20 mouse cellular contexts compared by ENCODE assay signal in genomic region chr5:91721231-91722096, GRCm38 (mm10).
DNase-seq lines count a peak whose midpoint lies in the region; ATAC-seq lines count a peak whose summit lies in the region.
"Had no signal": no experiment of that assay in that cellular context is flagged by ENCODE, and none has a peak within 500 bp of the region (broad histone marks: within the 10 kb centered on the region; RNA-seq: fewer than 3 reads in every experiment).

No protein-coding gene starts in this region.

- H3K27me3 ChIP-seq in liver, embryonic 11.5 days (replicated peaks; ENCODE audit: control insufficient read depth, insufficient read depth, low read length) = no peaks in the 10 kb centered on the region
- no peaks in the 10 kb centered on the region for H3K27me3 ChIP-seq in liver, embryonic 12.5 days (replicated peaks)
- H3K27me3 ChIP-seq in midbrain, embryonic 15.5 days (replicated peaks) = peaks cover 9% of the 10 kb centered on the region
- H3K27me3 ChIP-seq in forebrain, embryonic 12.5 days = no peaks in the 10 kb centered on the region; the same call in 1 of the 2 replicates
- H3K27me3 ChIP-seq: heart, embryonic 15.5 days; limb, embryonic 13.5 days had no signal

- ATAC-seq in liver, embryonic 11.5 days (replicated peaks; ENCODE audit: low FRiP score) = 0 out of 2 replicates have a peak, but pooled peaks have one; percentile 39
- ATAC-seq in liver, embryonic 12.5 days = 0 out of 2 replicates have a peak, but pooled peaks have one; percentile 54
- ATAC-seq in megakaryocyte progenitor cell, adult 5-6 weeks (replicated peaks; ENCODE audit: poor library complexity) = peak; percentile 91
- ATAC-seq in midbrain, embryonic 15.5 days (replicated peaks) = no peak
- no peak for ATAC-seq in forebrain, embryonic 12.5 days (ENCODE audit: low FRiP score)
- ATAC-seq: CD4-positive, CD25-positive, alpha-beta regulatory T cell, adult 4 months; intestine, embryonic 16.5 days; midbrain, embryonic 16.5 days had no signal

- 57% methylated on average over 9 of the region's 9 CpGs for WGBS in liver, embryonic 11.5 days
- 36% methylated on average over 9 of the region's 9 CpGs for WGBS in liver, embryonic 12.5 days (ENCODE audit: insufficient replicate concordance)
- 83% methylated on average over 9 of the region's 9 CpGs for WGBS in midbrain, embryonic 15.5 days
- WGBS in forebrain, embryonic 12.5 days = 89% methylated on average over 9 of the region's 9 CpGs

- H3K4me3 ChIP-seq in liver, embryonic 11.5 days (ENCODE audit: low read depth, low read length) = no peak overlapping the region
- H3K4me3 ChIP-seq in liver, embryonic 12.5 days = no peak overlapping the region
- H3K4me3 ChIP-seq in midbrain, embryonic 15.5 days = no peak overlapping the region
- H3K4me3 ChIP-seq in forebrain, embryonic 12.5 days (replicated peaks) = no peak overlapping the region
- H3K4me3 ChIP-seq: gastrocnemius, adult 2 months; heart, embryonic 15.5 days; limb, embryonic 13.5 days had no signal

- no peaks in the 10 kb centered on the region for H3K9me3 ChIP-seq in liver, embryonic 11.5 days (ENCODE audit: control insufficient read depth, low read length)
- no peaks in the 10 kb centered on the region for H3K9me3 ChIP-seq in liver, embryonic 12.5 days (replicated peaks)
- H3K9me3 ChIP-seq in midbrain, embryonic 15.5 days = no peaks in the 10 kb centered on the region
- no peaks in the 10 kb centered on the region for H3K9me3 ChIP-seq in forebrain, embryonic 12.5 days
- H3K9me3 ChIP-seq: heart, embryonic 15.5 days; limb, embryonic 13.5 days had no signal

- H3K36me3 ChIP-seq in liver, embryonic 11.5 days (ENCODE audit: control insufficient read depth, insufficient read depth, low read length) = no peaks in the 10 kb centered on the region
- no peaks in the 10 kb centered on the region for H3K36me3 ChIP-seq in liver, embryonic 12.5 days
- H3K36me3 ChIP-seq in midbrain, embryonic 15.5 days (replicated peaks) = no peaks in the 10 kb centered on the region
- H3K36me3 ChIP-seq in forebrain, embryonic 12.5 days (replicated peaks) = no peaks in the 10 kb centered on the region
- H3K36me3 ChIP-seq: heart, embryonic 15.5 days; limb, embryonic 13.5 days had no signal

- H3K9ac ChIP-seq in liver, embryonic 11.5 days (ENCODE audit: low read depth, low read length) = no peak overlapping the region
- H3K9ac ChIP-seq in liver, embryonic 12.5 days = no peak overlapping the region
- H3K9ac ChIP-seq in midbrain, embryonic 15.5 days = no peak overlapping the region
- no peak overlapping the region for H3K9ac ChIP-seq in forebrain, embryonic 12.5 days
- H3K9ac ChIP-seq: heart, embryonic 15.5 days; hindbrain, embryonic 14.5 days; limb, embryonic 13.5 days had no signal

- peak overlapping the region; percentile 63 for H3K27ac ChIP-seq in liver, embryonic 11.5 days (ENCODE audit: low read depth, low read length)
- peak overlapping the region; percentile 45; the same call in 1 of the 2 replicates for H3K27ac ChIP-seq in liver, embryonic 12.5 days
- no peak overlapping the region for H3K27ac ChIP-seq in midbrain, embryonic 15.5 days
- H3K27ac ChIP-seq in forebrain, embryonic 12.5 days = no peak overlapping the region
- H3K27ac ChIP-seq: gastrocnemius, adult 2 months; heart, embryonic 15.5 days; hindbrain, embryonic 14.5 days; limb, embryonic 13.5 days had no signal

- H3K4me2 ChIP-seq in liver, embryonic 11.5 days = no peak overlapping the region
- H3K4me2 ChIP-seq in liver, embryonic 12.5 days = no peak overlapping the region
- no peak overlapping the region for H3K4me2 ChIP-seq in midbrain, embryonic 15.5 days
- H3K4me2 ChIP-seq in forebrain, embryonic 12.5 days = no peak overlapping the region
- H3K4me2 ChIP-seq: heart, embryonic 15.5 days; hindbrain, embryonic 14.5 days; limb, embryonic 13.5 days had no signal

- peaks cover 18% of the 10 kb centered on the region for H3K4me1 ChIP-seq in liver, embryonic 11.5 days (replicated peaks; ENCODE audit: control insufficient read depth, insufficient read depth, low read length)
- H3K4me1 ChIP-seq in liver, embryonic 12.5 days = peaks cover 36% of the 10 kb centered on the region
- H3K4me1 ChIP-seq in midbrain, embryonic 15.5 days = peaks cover 10% of the 10 kb centered on the region
- H3K4me1 ChIP-seq in forebrain, embryonic 12.5 days = peaks cover 8% of the 10 kb centered on the region

- no peak for DNase-seq in liver, embryonic 11.5 days (ENCODE audit: low spot score)
- no peak for DNase-seq in liver
- DNase-seq in kidney, postnatal 4 days = no peak
- DNase-seq: adrenal gland, postnatal 10 days; cerebellum, adult 8-10 months; gastrocnemius, adult 2 months; heart, postnatal 4 days; kidney, postnatal 36 days; lung, adult 18-20 months; lung, postnatal 14 days had no signal

Comparison
In these comparisons a context has a peak if more than half of its experiments do, and no peak if none do; other contexts are left out.
1. ATAC-seq: peak in liver, embryonic 11.5 days (single experiment), liver, embryonic 12.5 days (single experiment) and megakaryocyte progenitor cell, adult 5-6 weeks (single experiment); none in midbrain, embryonic 15.5 days (single experiment) and forebrain, embryonic 12.5 days (single experiment).
2. H3K27ac ChIP-seq: peak in liver, embryonic 11.5 days (single experiment) and liver, embryonic 12.5 days (single experiment); none in midbrain, embryonic 15.5 days (single experiment) and forebrain, embryonic 12.5 days (single experiment).